In the genomic region with DNA sequence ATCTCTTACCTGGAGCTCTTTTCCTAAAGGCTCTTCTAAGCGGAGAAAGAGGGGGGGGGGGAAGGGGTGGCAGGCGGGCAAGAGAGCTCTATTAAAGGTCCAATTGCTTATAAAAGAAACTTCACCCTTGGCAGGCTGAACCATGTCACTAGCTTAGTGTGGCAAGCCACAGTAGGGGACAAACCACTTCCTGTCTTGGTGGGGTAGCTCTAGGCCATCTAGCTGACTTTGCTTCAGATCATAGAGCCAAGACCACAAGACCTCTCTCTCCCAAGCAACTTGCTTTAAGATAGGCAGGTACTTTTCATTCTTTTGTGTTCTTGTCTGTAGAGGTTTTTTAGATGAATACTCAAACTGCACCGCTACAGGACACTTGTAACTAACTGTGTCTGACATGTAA, we compare ENCODE assay signal across 9 mouse cellular contexts. TPM values are rescaled to one million over a fixed set of nuclear protein-coding genes. Genes with fewer than 3 reads are reported as not detected.
DNase-seq lines count a peak whose midpoint lies in the region; ATAC-seq and TF ChIP-seq lines count a peak whose summit lies in the region.
"Had no signal": no experiment of that assay in that cellular context is flagged by ENCODE, and none has a peak within 500 bp of the region (broad histone marks: within the 10 kb centered on the region; RNA-seq: fewer than 3 reads in every experiment).

No protein-coding gene starts in this region.

- 19% methylated on average over 3 of the region's 3 CpGs for WGBS in spleen, adult 2 months

- TF ChIP-seq POLR2A in spleen, adult 2 months (IDR thresholded peaks at IDR 0.05; ENCODE audit: low read depth, low read length), result no peak

- peak; percentile 94 for ATAC-seq in megakaryocyte progenitor cell, adult 5-6 weeks (replicated peaks; ENCODE audit: poor library complexity)
- ATAC-seq: liver, embryonic 12.5 days had no signal

- TF ChIP-seq CTCF in spleen, adult 2 months (IDR thresholded peaks at IDR 0.05; ENCODE audit: extremely low read depth, insufficient read depth, insufficient read length, insufficient replicate concordance), result no peak

- DNase-seq in spleen, adult 2 months (ENCODE audit: low read depth in 1 of 2, low spot score in 2 of 2), result peak; percentile 28 to 41
- DNase-seq in spleen, postnatal 4 days (ENCODE audit: low spot score in 2 of 2), result no peak
- DNase-seq in MEL-GATA-1-ER (ENCODE audit: extremely low read depth, low read depth), result peak; percentile 65
- DNase-seq in thymus, postnatal 4 days, result peak; percentile 16
- no peak for DNase-seq in ovary, postnatal 10 days (ENCODE audit: low spot score)
- DNase-seq in right cerebral cortex, adult 18-20 months, result no peak
- DNase-seq: cerebellum, postnatal 25 days had no signal

- no peaks in the 10 kb centered on the region for H3K27me3 ChIP-seq in spleen, adult 2 months (ENCODE audit: control insufficient read depth, insufficient read depth, low read length)
- H3K27me3 ChIP-seq: liver, embryonic 12.5 days had no signal

- H3K27ac ChIP-seq in spleen, adult 2 months (ENCODE audit: insufficient read depth, low read length), result no peak overlapping the region
- H3K27ac ChIP-seq: liver, embryonic 12.5 days had no signal

- H3K4me1 ChIP-seq in spleen, adult 2 months (ENCODE audit: control insufficient read depth, insufficient read depth, insufficient read length), result peaks cover 9% of the 10 kb centered on the region

- no peak overlapping the region for H3K4me3 ChIP-seq in spleen, adult 2 months (ENCODE audit: extremely low read depth, insufficient read depth, insufficient read length)
- H3K4me3 ChIP-seq: liver, embryonic 12.5 days had no signal

- peaks cover 7% of the 10 kb centered on the region for H3K36me3 ChIP-seq in spleen, adult 2 months (ENCODE audit: control insufficient read depth, insufficient read depth, low read length)

RNA-seq across cellular contexts. Expression of gene Pogz, which starts 14.4 kb away (rescaled TPM):
- 24.8 and 26.2 TPM in 2 replicates for polyA plus RNA-seq in spleen, adult 2 months (2012; rRNA removed)
- 31.3 and 35.8 TPM in 2 replicates for total RNA-seq in megakaryocyte progenitor cell, adult 5-6 weeks (2015)
- 13.5 and 15.3 TPM in 2 replicates for total RNA-seq in megakaryocyte progenitor cell, adult 5-6 weeks (2017)

RNA-seq across cellular contexts. Expression of gene Psmb4, which starts 35.0 kb away (rescaled TPM):
- 117 and 140 TPM in 2 replicates for polyA plus RNA-seq in spleen, adult 2 months (2012; rRNA removed)
- total RNA-seq in megakaryocyte progenitor cell, adult 5-6 weeks (2015), result 341 and 364 TPM in 2 replicates
- total RNA-seq in megakaryocyte progenitor cell, adult 5-6 weeks (2017), result 196 and 240 TPM in 2 replicates

Comparison
In these comparisons a context has a peak if more than half of its experiments do, and no peak if none do; other contexts are left out.
1. DNase-seq: peak in spleen, adult 2 months (2 of 2), MEL-GATA-1-ER (single experiment) and thymus, postnatal 4 days (single experiment); none in spleen, postnatal 4 days (0 of 2), ovary, postnatal 10 days (single experiment) and right cerebral cortex, adult 18-20 months (single experiment).